Comparison of ENCODE assay signal across 20 mouse cellular contexts in genomic region chr7:105556406-105556805, GRCm38 (mm10). TPM values are rescaled to one million over a fixed set of nuclear protein-coding genes. Genes with fewer than 3 reads are reported as not detected.
DNase-seq lines count a peak whose midpoint lies in the region; ATAC-seq and TF ChIP-seq lines count a peak whose summit lies in the region.
"Had no signal": no experiment of that assay in that cellular context is flagged by ENCODE, and none has a peak within 500 bp of the region (broad histone marks: within the 10 kb centered on the region; RNA-seq: fewer than 3 reads in every experiment).

No protein-coding gene starts in this region.

- no peak for DNase-seq in heart, postnatal 0 days (ENCODE audit: low spot score)
- DNase-seq in heart, postnatal 14 days = no peak
- peak; percentile 16 to 19 for DNase-seq in left cerebral cortex, postnatal 25 days (ENCODE audit: low spot score in 2 of 2)
- DNase-seq in left cerebral cortex, postnatal 10 days (ENCODE audit: extremely low spot score in 1 of 2, low spot score in 2 of 2) = no peak
- DNase-seq in cerebellum, adult 9-10 months = peak; percentile 65
- DNase-seq in cerebellum, postnatal 10 days = peak; percentile 19 to 49
- no peak for DNase-seq in forebrain, embryonic 14.5 days (ENCODE audit: low spot score)
- DNase-seq: gastrocnemius, postnatal 25 days; kidney, adult 8-10 months; kidney, postnatal 14 days; lung, postnatal 10 days; retina, postnatal 1 day; thymus, postnatal 25 days had no signal

- intact Hi-C loops in heart, postnatal 14 days (cut with DNase I) = loop anchor here (10.0 kb wide), 1 partner anchor 178 kb away; the partner anchor contains the start of genes Ilk and Rrp8
- intact Hi-C loops in left cerebral cortex, postnatal 25 days (cut with DNase I) = loop anchor here (1.0 to 2.0 kb wide), 2 partner anchors 10 to 188 kb away; partner anchors contain the start of gene Taf10
- intact Hi-C loops in left cerebral cortex, postnatal 10 days (cut with DNase I) = loop anchor here (5.0 to 10.0 kb wide), 2 partner anchors 188 to 251 kb away; partner anchors contain the start of gene Taf10

- no peaks in the 10 kb centered on the region for H3K9me3 ChIP-seq in heart, postnatal 0 days (replicated peaks; ENCODE audit: control insufficient read depth, low read length)
- no peaks in the 10 kb centered on the region for H3K9me3 ChIP-seq in forebrain, embryonic 14.5 days (replicated peaks; ENCODE audit: control insufficient read depth, low read length)
- H3K9me3 ChIP-seq: embryonic facial prominence, embryonic 13.5 days; limb, embryonic 12.5 days had no signal

- H3K4me1 ChIP-seq in heart, postnatal 0 days (ENCODE audit: control insufficient read depth, insufficient read depth) = peaks cover 22% of the 10 kb centered on the region
- peaks cover 12% of the 10 kb centered on the region for H3K4me1 ChIP-seq in forebrain, embryonic 14.5 days (ENCODE audit: control insufficient read depth, insufficient read depth, low read length)

- no peak overlapping the region for H3K4me2 ChIP-seq in heart, postnatal 0 days (ENCODE audit: low read depth, low read length)
- no peak overlapping the region for H3K4me2 ChIP-seq in forebrain, embryonic 14.5 days (ENCODE audit: low read length)

- TF ChIP-seq EP300 in heart, postnatal 0 days (IDR thresholded peaks at IDR 0.05; ENCODE audit: low read depth) = no peak

- H3K27me3 ChIP-seq in heart, postnatal 0 days (ENCODE audit: control insufficient read depth, insufficient read depth, low read length) = no peaks in the 10 kb centered on the region
- no peaks in the 10 kb centered on the region for H3K27me3 ChIP-seq in forebrain, embryonic 14.5 days (replicated peaks; ENCODE audit: control insufficient read depth, insufficient read depth, low read length)
- H3K27me3 ChIP-seq: embryonic facial prominence, embryonic 13.5 days; limb, embryonic 12.5 days had no signal

- WGBS in heart, postnatal 0 days = 79% methylated on average over 8 of the region's 8 CpGs
- 86% methylated on average over 8 of the region's 8 CpGs for WGBS in forebrain, embryonic 14.5 days

- ATAC-seq in heart, postnatal 0 days (ENCODE audit: insufficient read depth, low read depth) = no peak
- no peak for ATAC-seq in forebrain, embryonic 14.5 days
- ATAC-seq: forebrain, embryonic 16.5 days; midbrain, embryonic 16.5 days had no signal

- 0 out of 2 replicates have a peak overlapping the region, but pooled peaks have one; percentile 7 for H3K27ac ChIP-seq in heart, postnatal 0 days (ENCODE audit: low read depth)
- H3K27ac ChIP-seq in forebrain, embryonic 14.5 days (ENCODE audit: low read depth, low read length) = no peak overlapping the region
- H3K27ac ChIP-seq: embryonic facial prominence, embryonic 13.5 days; limb, embryonic 12.5 days; liver, embryonic 14.5 days had no signal

- H3K36me3 ChIP-seq in heart, postnatal 0 days (replicated peaks; ENCODE audit: control insufficient read depth, insufficient read depth, low read length) = peaks cover 27% of the 10 kb centered on the region
- H3K36me3 ChIP-seq in forebrain, embryonic 14.5 days (ENCODE audit: control insufficient read depth, insufficient read depth, low read length) = peaks cover 37% of the 10 kb centered on the region

- H3K9ac ChIP-seq in heart, postnatal 0 days (replicated peaks; ENCODE audit: low read depth, low read length) = peak overlapping the region; percentile 22; the same call in 1 of the 2 replicates
- no peak overlapping the region for H3K9ac ChIP-seq in forebrain, embryonic 14.5 days (ENCODE audit: low read length)
- H3K9ac ChIP-seq: embryonic facial prominence, embryonic 13.5 days; limb, embryonic 12.5 days; liver, embryonic 14.5 days had no signal

- H3K4me3 ChIP-seq in heart, postnatal 0 days (ENCODE audit: low read depth, low read length) = no peak overlapping the region
- no peak overlapping the region for H3K4me3 ChIP-seq in forebrain, embryonic 14.5 days (ENCODE audit: low read depth, low read length)
- H3K4me3 ChIP-seq: embryonic facial prominence, embryonic 13.5 days; limb, embryonic 12.5 days had no signal

- no peak for TF ChIP-seq CTCF in heart, postnatal 0 days (IDR thresholded peaks at IDR 0.05; ENCODE audit: low read depth)

RNA-seq across cellular contexts. Expression of gene Smpd1, which starts 2.2 kb away (rescaled TPM):
- 159 and 173 TPM in 2 replicates for total RNA-seq in heart, postnatal 0 days (2014; rRNA removed; ENCODE audit: low replicate concordance)
- 81.0 and 85.3 TPM in 2 replicates for polyA plus RNA-seq in heart, postnatal 0 days (2015; fragmentation: Nextera tagmentation; extraction: Ambion mirVana)
- total RNA-seq in heart, postnatal 14 days (2021) = 100 to 1,000 TPM; 128 to 133 TPM
- total RNA-seq in left cerebral cortex, postnatal 25 days (2021) = 100 to 1,000 TPM; 103 to 111 TPM
- total RNA-seq in left cerebral cortex, postnatal 10 days (2021) = 100 to 1,000 TPM in 1 of 2 experiments, 10 to 100 TPM in 1; 99.5 to 101 TPM
- polyA plus RNA-seq in forebrain, embryonic 14.5 days (2014; fragmentation: Nextera tagmentation; extraction: Ambion mirVana) = 79.9 and 88.5 TPM in 2 replicates

RNA-seq across cellular contexts. Expression of gene Apbb1, which starts 25.0 kb away (rescaled TPM):
- total RNA-seq in heart, postnatal 0 days (2014; rRNA removed; ENCODE audit: low replicate concordance) = 48.0 and 170 TPM in 2 replicates
- 67.3 and 69.7 TPM in 2 replicates for polyA plus RNA-seq in heart, postnatal 0 days (2015; fragmentation: Nextera tagmentation; extraction: Ambion mirVana)
- 10 to 100 TPM; 80.5 to 86.5 TPM for total RNA-seq in heart, postnatal 14 days (2021)
- total RNA-seq in left cerebral cortex, postnatal 25 days (2021) = 100 to 1,000 TPM; 433 to 466 TPM
- total RNA-seq in left cerebral cortex, postnatal 10 days (2021) = 100 to 1,000 TPM; 422 to 438 TPM
- 188 and 228 TPM in 2 replicates for polyA plus RNA-seq in forebrain, embryonic 14.5 days (2014; fragmentation: Nextera tagmentation; extraction: Ambion mirVana)
- total RNA-seq: megakaryocyte progenitor cell, adult 5-6 weeks had no signal

RNA-seq across cellular contexts. Expression of gene Hpx, which starts 43.5 kb away (rescaled TPM):
- 0.38 and 1.0 TPM in 2 replicates for total RNA-seq in heart, postnatal 0 days (2014; rRNA removed; ENCODE audit: low replicate concordance)
- polyA plus RNA-seq in heart, postnatal 0 days (2015; fragmentation: Nextera tagmentation; extraction: Ambion mirVana) = 0.15 and 0.18 TPM in 2 replicates
- under 1 TPM in 1 of 2 experiments, not detected in 1; 0.48 TPM for total RNA-seq in heart, postnatal 14 days (2021)
- total RNA-seq in left cerebral cortex, postnatal 25 days (2021) = under 1 TPM; 0.39 to 0.55 TPM
- not detected for total RNA-seq in left cerebral cortex, postnatal 10 days (2021)
- not detected in 2 replicates for polyA plus RNA-seq in forebrain, embryonic 14.5 days (2014; fragmentation: Nextera tagmentation; extraction: Ambion mirVana)
- total RNA-seq: gastrocnemius, postnatal 25 days; heart, postnatal 25 days; megakaryocyte progenitor cell, adult 5-6 weeks had no signal

Comparison
In these comparisons a context has a peak if more than half of its experiments do, and no peak if none do; other contexts are left out.
1. DNase-seq: peak in left cerebral cortex, postnatal 25 days (2 of 2), cerebellum, adult 9-10 months (single experiment) and cerebellum, postnatal 10 days (2 of 2); none in heart, postnatal 0 days (single experiment), heart, postnatal 14 days (0 of 2), left cerebral cortex, postnatal 10 days (0 of 2) and forebrain, embryonic 14.5 days (single experiment).